Mouse (Mus musculus) CH12.LX (cell line): Measurements from ENCODE around the gene Cdk17. TPM values are rescaled to one million over a fixed set of nuclear protein-coding genes. Genes with fewer than 3 reads are reported as not detected.
A peak's percentile ranks its signal among the peaks of the same experiment; 100 is the strongest.

Experiments
- DNase-seq: peaks from one replicate; pipeline ENCODE4 v3.0.0-alpha.2; 2013; ENCODE audit errors: extremely low read depth
- H3K27ac ChIP-seq: 2 replicates; pipeline ENCODE4 v1.5.1; 2012; ENCODE audit warnings: low read depth, mild to moderate bottlenecking, control low read depth, moderate library complexity; ENCODE audit not compliant: insufficient read depth
- H3K27me3 ChIP-seq: replicated peaks from 2 replicates; pipeline ENCODE3; 2012; ENCODE audit warnings: inconsistent platforms
- H3K36me3 ChIP-seq, 2 experiments: replicated peaks in 1 of 2; 2 replicates each; pipeline versions ENCODE3 to v1.6.1; 2012; ENCODE audit warnings: inconsistent platforms in 1 of 2, low read length in 1 of 2, mild to moderate bottlenecking in 1 of 2, mixed read lengths in 1 of 2, moderate library complexity in 1 of 2; ENCODE audit not compliant: control insufficient read depth in 1 of 2, insufficient read depth in 1 of 2
- H3K4me1 ChIP-seq, 2 experiments: 2 replicates each; pipeline ENCODE4 v1.6.1; 2012; ENCODE audit warnings: inconsistent platforms in 1 of 2, moderate library complexity in 1 of 2; ENCODE audit not compliant: insufficient read depth in 2 of 2, control insufficient read depth in 1 of 2
- H3K4me2 ChIP-seq: 2 replicates; pipeline ENCODE4 v1.6.1; 2012; ENCODE audit warnings: low read depth, mild to moderate bottlenecking, control low read depth; ENCODE audit not compliant: poor library complexity, insufficient read depth, severe bottlenecking
- H3K4me3 ChIP-seq, 3 experiments: fragments of 150-350 bp in 1 of 3; sonication (generic) in 1 of 3; replicated peaks in 1 of 3; 2 replicates each; pipeline versions ENCODE3 to v1.5.1; 2011 to 2012; ENCODE audit warnings: low read depth in 2 of 3, low read length in 2 of 3, mild to moderate bottlenecking in 2 of 3, moderate library complexity in 2 of 3, control low read depth in 1 of 3, improper control_type of control experiment in 1 of 3, inconsistent platforms in 1 of 3, mixed read lengths in 1 of 3; ENCODE audit not compliant: poor library complexity in 1 of 3
- H3K79me2 ChIP-seq: replicated peaks from 2 replicates; pipeline ENCODE4 v1.6.1; 2012; ENCODE audit warnings: mild to moderate bottlenecking, moderate library complexity; ENCODE audit not compliant: control insufficient read depth, poor library complexity, insufficient read depth, severe bottlenecking; ENCODE audit errors: extremely low read depth
- H3K9ac ChIP-seq: 2 replicates; pipeline ENCODE4 v1.6.1; 2012; ENCODE audit warnings: low read depth, mild to moderate bottlenecking, control low read depth, moderate library complexity; ENCODE audit not compliant: insufficient read depth
- H3K9me3 ChIP-seq: replicated peaks from 2 replicates; pipeline ENCODE3; 2012; ENCODE audit warnings: low read length, inconsistent platforms, mixed read lengths
- CHD2 ChIP-seq: IDR thresholded peaks from 2 replicates; pipeline ENCODE4 v1.6.1; 2011; ENCODE audit warnings: low read length, improper control_type of control experiment
- CTCF ChIP-seq, 2 experiments: IDR thresholded peaks in 1 of 2; conservative IDR thresholded peaks in 1 of 2; 2 replicates each; pipeline ENCODE4 v1.5.1; 2011 to 2012; ENCODE audit warnings: low read depth in 2 of 2, low read length in 2 of 2, improper control_type of control experiment in 1 of 2, inconsistent platforms in 1 of 2, mild to moderate bottlenecking in 1 of 2, moderate library complexity in 1 of 2
- E2F4 ChIP-seq: IDR thresholded peaks from 2 replicates; pipeline ENCODE4 v1.6.1; 2011; ENCODE audit warnings: low read depth, low read length, improper control_type of control experiment; ENCODE audit not compliant: insufficient replicate concordance
- ELF1 ChIP-seq: IDR thresholded peaks from 2 replicates; pipeline ENCODE4 v1.6.1; 2014; ENCODE audit warnings: low read depth, mild to moderate bottlenecking, inconsistent platforms, low read length, improper control_type of control experiment
- EP300 ChIP-seq: IDR thresholded peaks from 2 replicates; pipeline ENCODE4 v1.6.1; 2011; ENCODE audit warnings: low read length, improper control_type of control experiment
- ETS1 ChIP-seq: conservative IDR thresholded peaks from 2 replicates; pipeline ENCODE4 v1.6.1; 2012; ENCODE audit warnings: low read depth, mild to moderate bottlenecking, inconsistent platforms, low read length, improper control_type of control experiment, moderate library complexity
- GABPA ChIP-seq: IDR thresholded peaks from 2 replicates; pipeline ENCODE4 v1.6.1; 2012; ENCODE audit warnings: low read depth, low read length, improper control_type of control experiment, inconsistent platforms; ENCODE audit not compliant: insufficient replicate concordance
- JUND ChIP-seq: conservative IDR thresholded peaks from 2 replicates; pipeline ENCODE4 v1.6.1; 2011; ENCODE audit warnings: low read depth, low read length, improper control_type of control experiment
- KAT2A ChIP-seq: IDR thresholded peaks from 2 replicates; pipeline ENCODE4 v1.6.1; 2012; ENCODE audit warnings: low read length, improper control_type of control experiment, inconsistent platforms; ENCODE audit not compliant: insufficient replicate concordance
- MAFK ChIP-seq: IDR thresholded peaks from 2 replicates; pipeline ENCODE4 v1.6.1; 2011; ENCODE audit warnings: low read length, improper control_type of control experiment; ENCODE audit not compliant: insufficient replicate concordance
- MAX ChIP-seq: IDR thresholded peaks from 2 replicates; pipeline ENCODE4 v1.6.1; 2011; ENCODE audit warnings: low read length, improper control_type of control experiment
- MEF2A ChIP-seq: IDR thresholded peaks from 2 replicates; pipeline ENCODE4 v1.6.1; 2014; ENCODE audit warnings: low read depth, mild to moderate bottlenecking, inconsistent platforms, low read length, improper control_type of control experiment, borderline replicate concordance
- MXI1 ChIP-seq: IDR thresholded peaks from 2 replicates; pipeline ENCODE4 v1.6.1; 2011; ENCODE audit warnings: mild to moderate bottlenecking, low read depth, low read length, improper control_type of control experiment
- MYC ChIP-seq: IDR thresholded peaks from 2 replicates; pipeline ENCODE4 v1.6.1; 2011; ENCODE audit warnings: low read depth, mild to moderate bottlenecking, improper control_type of control experiment, low read length
- NRF1 ChIP-seq: IDR thresholded peaks from 2 replicates; pipeline ENCODE4 v1.6.1; 2014; ENCODE audit warnings: low read depth, mild to moderate bottlenecking, inconsistent platforms, low read length, improper control_type of control experiment, moderate library complexity
- POLR2A ChIP-seq: IDR thresholded peaks from 2 replicates; pipeline ENCODE4 v1.6.1; 2011; ENCODE audit warnings: low read depth, mild to moderate bottlenecking, improper control_type of control experiment, low read length
- POLR2AphosphoS2 ChIP-seq: IDR thresholded peaks from 2 replicates; pipeline ENCODE4 v1.6.1; 2011; ENCODE audit warnings: low read depth, low read length, improper control_type of control experiment
- RAD21 ChIP-seq: IDR thresholded peaks from 2 replicates; pipeline ENCODE4 v1.6.1; 2011; ENCODE audit warnings: low read depth, mild to moderate bottlenecking, low read length, improper control_type of control experiment, moderate library complexity
- RCOR1 ChIP-seq: conservative IDR thresholded peaks from 2 replicates; pipeline ENCODE4 v1.6.1; 2012; ENCODE audit warnings: low read depth, mild to moderate bottlenecking, inconsistent platforms, low read length, improper control_type of control experiment
- SIN3A ChIP-seq: IDR thresholded peaks from 2 replicates; pipeline ENCODE4 v1.6.1; 2012; ENCODE audit warnings: low read length, improper control_type of control experiment, inconsistent platforms
- SMC3 ChIP-seq: IDR thresholded peaks from 2 replicates; pipeline ENCODE4 v1.6.1; 2011; ENCODE audit warnings: low read depth, low read length, improper control_type of control experiment
- TBP ChIP-seq: conservative IDR thresholded peaks from 2 replicates; pipeline ENCODE4 v1.6.1; 2011; ENCODE audit warnings: low read depth, low read length, improper control_type of control experiment
- TCF12 ChIP-seq: IDR thresholded peaks from 2 replicates; pipeline ENCODE4 v1.6.1; 2014; ENCODE audit warnings: low read depth, mild to moderate bottlenecking, inconsistent platforms, low read length, improper control_type of control experiment
- UBTF ChIP-seq: IDR thresholded peaks from 2 replicates; pipeline ENCODE4 v1.6.1; 2012; ENCODE audit warnings: low read depth, mild to moderate bottlenecking, inconsistent platforms, low read length, improper control_type of control experiment, moderate library complexity
- USF1 ChIP-seq: IDR thresholded peaks from 2 replicates; pipeline ENCODE4 v1.6.1; 2014; ENCODE audit warnings: low read depth, mild to moderate bottlenecking, inconsistent platforms, low read length, improper control_type of control experiment
- USF2 ChIP-seq: conservative IDR thresholded peaks from 2 replicates; pipeline ENCODE4 v1.6.1; 2011; ENCODE audit warnings: low read depth, low read length, improper control_type of control experiment
- ZC3H11A ChIP-seq: IDR thresholded peaks from 2 replicates; pipeline ENCODE4 v1.6.1; 2012; ENCODE audit warnings: low read depth, mild to moderate bottlenecking, inconsistent platforms, low read length, improper control_type of control experiment
- ZKSCAN1 ChIP-seq: IDR thresholded peaks from 2 replicates; pipeline ENCODE4 v1.6.1; 2012; ENCODE audit warnings: low read depth, inconsistent platforms, low read length, improper control_type of control experiment, borderline replicate concordance
- ZMIZ1 ChIP-seq: IDR thresholded peaks from 2 replicates; pipeline ENCODE4 v1.6.1; 2012; ENCODE audit warnings: low read depth, mild to moderate bottlenecking, inconsistent platforms, low read length, improper control_type of control experiment
- ZNF384 ChIP-seq: IDR thresholded peaks from 2 replicates; pipeline ENCODE4 v1.6.1; 2012; ENCODE audit warnings: low read depth, low read length, improper control_type of control experiment, inconsistent platforms
- dilution Hi-C: fragments of 300-500 bp; cut with MboI; formaldehyde crosslinking; loops from 2 replicates; pipeline ENCODE4 v1.14.3; 2020; ENCODE audit warnings: low sequenced_read_pairs; ENCODE audit not compliant: extremely low pct_unique_long_range_greater_than_20kb, extremely low pct_ligation_motif_present
- in situ Hi-C: fragments of 300-500 bp; cut with MboI; formaldehyde crosslinking; loops from 3 replicates; pipeline ENCODE4 v1.14.3; 2019; ENCODE audit warnings: low sequenced_read_pairs, low pct_ligation_motif_present, low pct_unique_long_range_greater_than_20kb, mixed read lengths
- polyA plus RNA-seq: library from polyadenylated mRNA; unstranded; fragments of >175 nt; gene quantifications from 2 replicates; pipeline ENCODE4 v1.2.1, GENCODE M21; 2012; ENCODE audit warnings: low read depth; ENCODE audit not compliant: insufficient read length
- total RNA-seq, 2 experiments: library from RNA; depleted of rRNA; stranded (reverse); fragments of 300-350 nt in 1 of 2; fragments of >200 nt in 1 of 2; gene quantifications; 2 replicates each; pipeline ENCODE4 v1.2.3; 2012 to 2014

Gene Cdk17
- total and polyA plus RNA-seq, 3 experiments = 23.4 to 51.3 (median 28.5) TPM

DNA sequence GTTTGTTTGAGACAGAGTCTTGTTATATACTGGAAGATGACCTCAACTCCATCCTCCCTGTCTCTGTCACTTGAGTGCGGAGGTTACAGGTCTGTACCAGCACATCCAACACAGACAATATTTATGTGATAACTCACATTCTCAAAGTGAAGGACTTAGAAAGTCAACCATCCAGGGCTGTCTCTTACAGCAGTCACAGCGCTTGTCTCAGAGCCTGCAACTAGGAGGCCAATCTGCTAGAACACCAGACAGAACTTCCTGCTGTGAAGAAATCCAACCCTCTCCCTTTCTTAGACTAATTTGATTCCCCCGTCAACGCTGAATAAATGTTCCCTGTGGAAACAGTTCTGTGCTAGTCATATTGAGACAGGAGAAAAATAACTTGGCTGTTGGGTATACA lies 37.4 kb upstream of the Cdk17 start:
- dilution Hi-C loops = no loop called here

DNA sequence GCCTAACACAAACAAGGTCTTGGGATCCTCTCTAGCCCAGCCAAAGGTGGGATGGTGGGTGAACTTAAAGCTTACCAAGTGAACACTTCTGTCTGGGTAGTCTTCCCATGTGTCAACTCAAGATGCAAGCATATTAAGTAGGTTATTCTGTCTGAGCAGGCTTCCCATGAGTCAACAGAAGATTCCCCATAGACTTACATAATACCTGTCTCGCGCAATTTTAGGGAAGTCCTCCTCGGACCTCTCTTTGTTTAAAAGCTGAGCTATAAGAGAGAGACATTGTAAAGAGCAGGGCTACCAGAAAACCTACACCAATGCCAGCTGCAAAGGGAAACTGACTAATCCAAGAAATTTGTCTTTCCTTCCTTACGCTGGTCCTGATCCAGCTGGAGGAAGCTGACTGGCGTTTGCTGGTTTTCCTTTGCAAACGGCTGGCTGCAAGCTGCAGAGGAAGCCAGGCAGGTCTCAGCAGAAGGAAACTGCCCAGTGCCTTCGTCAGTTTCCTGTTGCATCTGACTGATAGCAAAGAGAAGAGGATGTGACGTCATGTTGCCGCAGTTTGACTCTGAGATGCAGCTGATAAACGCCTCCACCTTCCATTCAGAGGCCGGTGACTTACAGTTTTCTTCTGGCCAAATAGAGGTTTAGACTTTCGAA lies 36.6 kb upstream of the Cdk17 start:
- Histone ChIP-seq H3K9ac (peak overlapping the region; percentile 87), H3K79me2 (no peaks in the 10 kb centered on the region), H3K9me3 (no peaks in the 10 kb centered on the region), H3K27ac (peak overlapping the region; percentile 51; the same call in 1 of the 2 replicates), H3K36me3 (no peaks in the 10 kb centered on the region), H3K4me2 (peak overlapping the region; percentile 63), H3K27me3 (no peaks in the 10 kb centered on the region), H3K4me3 (peak overlapping the region; percentile 59 to 75 (median 62)), H3K4me1 (peaks cover 0 to 16% of the 10 kb centered on the region in 2 experiments; a peak in 2 of 4 replicates)
- dilution Hi-C loops (no loop called here), in situ Hi-C loops (no loop called here)
- peak; percentile 93 for DNase-seq
- no peak for TF ChIP-seq SMC3
- TF ChIP-seq MAFK = no peak
- TF ChIP-seq JUND = peak; percentile 85
- no peak for TF ChIP-seq UBTF
- TF ChIP-seq ETS1 = peak; percentile 86
- peak; percentile 71 for TF ChIP-seq GABPA
- no peak for TF ChIP-seq CHD2
- TF ChIP-seq CTCF (conservative IDR thresholded peaks at IDR 0.05 in 1 of 2, IDR thresholded peaks at IDR 0.05 in 1 of 2; ENCODE audit: low read depth in 2 of 2, low read length in 2 of 2) = no peak
- 0 out of 2 replicates have a peak, but pooled peaks have one; percentile 35 for TF ChIP-seq RCOR1
- no peak for TF ChIP-seq MXI1
- peak; percentile 66 for TF ChIP-seq MEF2A
- TF ChIP-seq USF2 = no peak
- TF ChIP-seq E2F4 = no peak
- TF ChIP-seq MYC = peak; percentile 26; the same call in 1 of the 2 replicates
- TF ChIP-seq NRF1 = no peak
- TF ChIP-seq POLR2AphosphoS2 = peak; percentile 83; the same call in 1 of the 2 replicates
- no peak for TF ChIP-seq USF1
- TF ChIP-seq POLR2A = peak; percentile 88
- TF ChIP-seq ZMIZ1 = peak; percentile 82
- peak; percentile 85 for TF ChIP-seq TBP
- peak; percentile 54; the same call in 1 of the 2 replicates for TF ChIP-seq MAX
- TF ChIP-seq ZC3H11A = no peak
- peak; percentile 76 for TF ChIP-seq ELF1
- peak; percentile 76 for TF ChIP-seq TCF12
- TF ChIP-seq EP300 = peak; percentile 59
- peak; percentile 87 for TF ChIP-seq SIN3A
- no peak for TF ChIP-seq ZNF384
- no peak; the same call in 1 of the 2 replicates for TF ChIP-seq RAD21

More for the DNA sequence above, 37.4 kb upstream of the Cdk17 start:
- Histone ChIP-seq H3K36me3 (no peaks in the 10 kb centered on the region), H3K4me2 (no peak overlapping the region; the same call in 1 of the 2 replicates), H3K79me2 (no peaks in the 10 kb centered on the region), H3K9ac (peak overlapping the region; percentile 87), H3K27me3 (no peaks in the 10 kb centered on the region), H3K27ac (no peak overlapping the region), H3K9me3 (no peaks in the 10 kb centered on the region), H3K4me1 (peaks cover 0 to 16% of the 10 kb centered on the region in 2 experiments; a peak in 2 of 4 replicates), H3K4me3 (peak overlapping the region in 1 of 3 experiments; percentile 62)
- DNase-seq = no peak
- in situ Hi-C loops = no loop called here
- TF ChIP-seq E2F4 (no peak), SMC3 (no peak), EP300 (no peak), ZKSCAN1 (no peak), ZC3H11A (no peak), KAT2A (no peak), ZNF384 (no peak), MYC (no peak), USF1 (no peak), MXI1 (no peak), ZMIZ1 (no peak), UBTF (no peak), SIN3A (no peak)
